Mouse (Mus musculus): Measurements from ENCODE around the gene Zfp786. TPM values are rescaled to one million over a fixed set of nuclear protein-coding genes. Genes with fewer than 3 reads are reported as not detected.

Gene Zfp786
- 0.02 and 0.36 TPM in 2 replicates for polyA plus RNA-seq (2012; rRNA removed; ENCODE audit: low replicate concordance)

GRCm38 (mm10) chr6:47830104-47831078 is at the start of gene Zfp786:
TSS of gene Zfp786 (minus strand) at chr6:47830867.

GRCm38 (mm10) chr6:47877058-47877457 is 46.4 kb upstream of the Zfp786 start, which contains the start of gene Zfp282:
TSS of gene Zfp282 (plus strand) at chr6:47877204.

GRCm38 (mm10) chr6:47835482-47835983 is 4.9 kb upstream of the Zfp786 start, which contains the start of gene Zfp398:
TSS of gene Zfp398 (plus strand) at chr6:47835661.

GRCm38 (mm10) chr6:47813257-47813878 is 17.3 kb downstream of the Zfp786 start, which contains the start of gene Pdia4:
TSS of gene Pdia4 (minus strand) at chr6:47813430.

Other genes with a start within 250 kb of the Zfp786 start
- 0.88 and 1.6 TPM in 2 replicates for gene Ezh2, start 235.5 kb downstream of the Zfp786 start, polyA plus RNA-seq (2012; rRNA removed; ENCODE audit: low replicate concordance)
- 6.7 and 9.5 TPM in 2 replicates for gene Pdia4, start 17.4 kb downstream of the Zfp786 start, polyA plus RNA-seq (2012; rRNA removed; ENCODE audit: low replicate concordance)
- 3.6 and 4.7 TPM in 2 replicates for gene Zfp398, start 4.8 kb upstream of the Zfp786 start, polyA plus RNA-seq (2012; rRNA removed; ENCODE audit: low replicate concordance)
- gene Zfp282, start 46.3 kb upstream of the Zfp786 start, polyA plus RNA-seq (2012; rRNA removed; ENCODE audit: low replicate concordance): 4.1 and 4.6 TPM in 2 replicates
- 4.9 and 5.0 TPM in 2 replicates for gene Zfp212, start 89.6 kb upstream of the Zfp786 start, polyA plus RNA-seq (2012; rRNA removed; ENCODE audit: low replicate concordance)
- gene Zfp956, start 122.5 kb upstream of the Zfp786 start, polyA plus RNA-seq (2012; rRNA removed; ENCODE audit: low replicate concordance): 4.0 and 8.9 TPM in 2 replicates
- 16.1 and 16.2 TPM in 2 replicates for gene Zfp777, start 218.0 kb upstream of the Zfp786 start, polyA plus RNA-seq (2012; rRNA removed; ENCODE audit: low replicate concordance)